ENCODE assay signal across 23 mouse cellular contexts in the genomic region with DNA sequence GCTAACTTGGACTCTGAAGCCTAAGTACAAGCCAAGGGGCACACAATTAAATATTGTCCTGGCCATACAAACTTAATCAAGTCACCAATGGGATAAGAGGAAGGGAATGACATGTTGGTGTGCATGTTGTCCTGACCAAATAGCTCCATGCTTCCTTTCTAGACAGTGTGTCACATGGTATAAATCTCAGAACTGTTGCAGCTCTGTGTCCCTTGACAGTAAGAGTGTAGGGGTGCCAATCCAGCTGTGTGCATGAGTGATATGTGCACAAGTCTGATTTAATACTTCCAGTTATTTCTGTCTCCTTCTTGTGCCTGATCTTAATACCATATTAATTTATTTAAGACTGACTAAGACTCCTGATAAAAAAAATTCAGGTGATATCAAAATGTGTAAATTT.
"Had no signal": no experiment of that assay in that cellular context is flagged by ENCODE, and none has a peak within 500 bp of the region (broad histone marks: within the 10 kb centered on the region; RNA-seq: fewer than 3 reads in every experiment).

No protein-coding gene starts in this region.

- H3K9me3 ChIP-seq: heart, embryonic 13.5 days; heart, embryonic 15.5 days; hindbrain, embryonic 13.5 days; hindbrain, embryonic 15.5 days; kidney, embryonic 15.5 days; limb, embryonic 10.5 days; limb, embryonic 12.5 days; liver, embryonic 13.5 days; liver, embryonic 15.5 days had no signal

- H3K27me3 ChIP-seq: heart, embryonic 13.5 days; heart, embryonic 15.5 days; hindbrain, embryonic 13.5 days; hindbrain, embryonic 15.5 days; kidney, embryonic 15.5 days; limb, embryonic 12.5 days; liver, embryonic 13.5 days; liver, embryonic 15.5 days had no signal

- DNase-seq: gastrocnemius, adult 2 months; gastrocnemius, postnatal 10 days; kidney, adult 11 months; kidney, adult 9 months; kidney, postnatal 14 days; kidney, postnatal 36 days; layer of hippocampus, postnatal 36 days; liver; liver, embryonic 13.5 days; liver, postnatal 0 days had no signal

- H3K27ac ChIP-seq: gastrocnemius, adult 2 months; heart, embryonic 13.5 days; heart, embryonic 15.5 days; hindbrain, embryonic 13.5 days; hindbrain, embryonic 15.5 days; hindbrain, postnatal 0 days; kidney, embryonic 15.5 days; kidney, postnatal 0 days; limb, embryonic 10.5 days; limb, embryonic 12.5 days; liver, embryonic 13.5 days; liver, embryonic 15.5 days had no signal

- H3K4me3 ChIP-seq: gastrocnemius, adult 2 months; heart, embryonic 13.5 days; heart, embryonic 15.5 days; hindbrain, embryonic 13.5 days; hindbrain, embryonic 15.5 days; kidney, embryonic 15.5 days; limb, embryonic 10.5 days; limb, embryonic 12.5 days; liver, embryonic 13.5 days; liver, embryonic 15.5 days had no signal

- H3K36me3 ChIP-seq: heart, embryonic 13.5 days; heart, embryonic 15.5 days; hindbrain, embryonic 13.5 days; hindbrain, embryonic 15.5 days; kidney, embryonic 15.5 days; limb, embryonic 10.5 days; limb, embryonic 12.5 days; liver, embryonic 13.5 days; liver, embryonic 15.5 days had no signal

- H3K9ac ChIP-seq: heart, embryonic 13.5 days; heart, embryonic 15.5 days; hindbrain, embryonic 13.5 days; hindbrain, embryonic 15.5 days; kidney, embryonic 15.5 days; limb, embryonic 12.5 days; liver, embryonic 13.5 days; liver, embryonic 15.5 days; liver, postnatal 0 days had no signal

- ATAC-seq: forebrain, embryonic 16.5 days; hindbrain, postnatal 0 days; intestine, embryonic 16.5 days; liver, postnatal 0 days had no signal

- H3K4me2 ChIP-seq: heart, embryonic 13.5 days; heart, embryonic 15.5 days; hindbrain, embryonic 13.5 days; hindbrain, embryonic 15.5 days; kidney, embryonic 15.5 days; limb, embryonic 12.5 days; liver, embryonic 11.5 days; liver, embryonic 13.5 days; liver, embryonic 15.5 days had no signal

- H3K4me1 ChIP-seq: heart, embryonic 13.5 days; heart, embryonic 15.5 days; hindbrain, embryonic 13.5 days; hindbrain, embryonic 15.5 days; kidney, embryonic 15.5 days; limb, embryonic 10.5 days; limb, embryonic 12.5 days; liver, embryonic 13.5 days; liver, embryonic 15.5 days had no signal
